Mouse (Mus musculus) WW6 (cell line): ENCODE measurements at regions not wholly inside any gene's neighbourhood (a gene's known extent, or its start where the extent isn't known, plus 50 kb on each side); places are given as distances from the start of the nearest gene placed in this dataset.
"Not testable (repeated sequence)": the region's sequence is repeated elsewhere in the genome, so short reads cannot be mapped to it uniquely, and the experiment has no call there.

ENCODE experiments used
- DNase-seq: peaks from one replicate; pipeline ENCODE4 v3.0.0-alpha.2; 2013; ENCODE audit warnings: low read depth, low spot score

DNA sequence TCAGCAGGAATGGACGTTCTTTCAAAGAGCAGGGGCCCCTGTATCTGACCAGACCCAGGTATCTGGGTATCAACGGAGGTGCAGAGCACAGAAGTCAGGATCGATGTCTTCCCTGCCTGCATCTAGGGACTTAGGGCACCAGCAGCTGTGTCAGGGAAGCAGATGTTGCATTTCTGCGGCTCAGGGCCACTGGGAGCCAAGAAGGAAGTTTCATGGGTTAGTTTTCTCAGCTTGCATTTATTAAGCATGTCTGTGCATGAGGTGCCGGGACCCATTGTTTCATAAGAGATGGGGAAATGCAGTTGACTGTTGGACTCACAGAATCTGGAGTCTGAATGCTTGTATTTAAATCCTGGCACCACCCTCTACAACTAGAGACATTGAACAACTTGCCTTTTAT is 71.3 kb upstream of the Spon1 start:
- no peak for DNase-seq

DNA sequence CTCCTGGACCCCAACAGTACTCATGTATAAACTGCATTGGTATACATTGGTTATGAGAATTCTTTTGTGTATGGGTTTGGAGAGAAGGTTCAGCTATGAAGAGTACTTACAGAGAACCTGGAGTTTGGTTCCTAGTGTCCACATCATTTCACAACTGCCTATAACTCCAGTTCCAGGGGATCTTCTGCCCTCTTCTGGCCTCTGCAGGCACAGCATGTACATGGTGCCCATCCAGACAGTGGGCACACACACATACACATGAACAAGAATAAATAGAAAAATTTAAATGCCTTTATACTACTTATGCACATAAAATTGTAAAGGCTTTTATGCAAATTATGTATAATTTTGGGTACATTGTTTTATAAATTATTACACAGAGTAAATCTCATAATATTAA is 59.9 kb upstream of the Spon1 start:
- DNase-seq = no peak

DNA sequence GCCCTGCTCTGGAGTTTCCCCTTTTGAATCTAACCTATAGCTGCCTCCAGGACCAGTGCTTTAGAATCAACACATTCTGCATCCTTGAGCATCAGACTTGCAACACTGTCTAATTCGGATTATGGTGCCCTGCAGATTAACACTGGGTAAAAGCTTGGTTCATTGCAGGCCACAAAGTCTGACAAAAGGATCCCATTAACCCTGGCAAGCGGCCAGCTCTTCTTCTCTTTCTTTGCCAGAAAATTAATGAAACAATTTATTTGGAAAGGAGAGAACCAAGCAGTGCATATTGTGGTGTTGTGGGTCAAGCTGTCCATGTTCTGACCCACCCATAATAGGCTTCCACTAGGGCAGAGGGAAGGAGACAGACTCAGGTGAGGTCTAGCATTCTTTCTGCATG is 58.2 kb upstream of the Spon1 start:
- DNase-seq = no peak

DNA sequence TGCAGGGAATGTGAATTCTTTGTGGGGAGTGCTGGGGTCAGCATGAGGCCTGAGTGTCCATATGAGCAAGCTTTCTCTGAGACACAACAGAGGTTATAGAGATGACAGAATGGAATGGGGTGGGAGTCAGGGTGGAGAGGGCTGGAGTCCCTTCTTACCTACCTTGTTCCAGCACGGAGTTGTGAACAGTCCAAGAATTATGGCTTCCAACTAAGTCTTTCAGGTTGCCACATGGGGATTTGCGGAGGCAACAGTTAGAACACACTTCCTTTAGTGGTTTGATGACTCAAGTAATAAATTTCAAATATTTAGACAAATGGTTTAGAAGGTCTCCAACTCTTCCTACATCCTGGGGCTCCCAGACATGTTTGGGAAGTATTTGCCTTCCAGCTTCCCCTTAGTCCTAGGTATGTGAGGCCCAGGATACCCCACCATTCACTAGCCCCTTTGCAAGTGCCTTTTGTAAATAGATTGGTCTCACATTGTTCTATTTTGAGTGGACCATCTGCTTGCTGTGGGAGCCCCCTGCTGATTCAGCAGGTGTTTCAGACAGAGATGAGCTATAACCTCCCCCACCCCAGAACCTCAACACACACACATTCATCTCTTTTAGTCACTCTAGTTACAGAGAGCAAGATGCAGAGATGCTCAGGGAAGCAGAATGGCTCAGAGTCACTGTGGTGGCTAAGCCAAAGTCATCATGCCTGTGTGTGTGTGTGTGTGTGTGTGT is 55.1 kb upstream of the Spon1 start:
- DNase-seq = no peak

DNA sequence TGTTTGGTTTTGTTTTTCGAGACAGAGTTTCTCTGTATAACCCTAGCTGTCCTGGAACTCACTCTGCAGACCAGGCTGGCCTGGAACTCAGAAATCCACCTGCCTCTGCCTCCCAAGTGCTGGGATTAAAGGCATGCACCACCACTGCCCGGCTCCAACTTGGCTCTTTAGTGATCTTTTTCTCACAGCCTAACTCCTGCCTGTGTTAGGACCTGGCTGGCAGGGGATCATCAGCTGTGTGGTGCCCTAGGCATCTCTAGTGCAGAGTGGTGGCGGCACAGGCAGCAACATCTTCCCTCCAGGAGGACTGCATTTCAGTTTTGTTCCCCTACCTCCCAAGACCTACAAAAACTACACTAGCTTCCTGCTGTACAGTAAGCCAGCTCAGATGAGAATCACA is 54.4 kb upstream of the Spon1 start:
- not testable (repeated sequence) for DNase-seq
